Mouse (Mus musculus): Measurements from ENCODE around the gene Tnnt1. TPM values are rescaled to one million over a fixed set of nuclear protein-coding genes. Genes with fewer than 3 reads are reported as not detected.
A peak's percentile ranks its signal among the peaks of the same experiment; 100 is the strongest.

Gene Tnnt1
- total RNA-seq, 2 experiments from 2014 or later: 1.9 to 8.6 TPM

DNA sequence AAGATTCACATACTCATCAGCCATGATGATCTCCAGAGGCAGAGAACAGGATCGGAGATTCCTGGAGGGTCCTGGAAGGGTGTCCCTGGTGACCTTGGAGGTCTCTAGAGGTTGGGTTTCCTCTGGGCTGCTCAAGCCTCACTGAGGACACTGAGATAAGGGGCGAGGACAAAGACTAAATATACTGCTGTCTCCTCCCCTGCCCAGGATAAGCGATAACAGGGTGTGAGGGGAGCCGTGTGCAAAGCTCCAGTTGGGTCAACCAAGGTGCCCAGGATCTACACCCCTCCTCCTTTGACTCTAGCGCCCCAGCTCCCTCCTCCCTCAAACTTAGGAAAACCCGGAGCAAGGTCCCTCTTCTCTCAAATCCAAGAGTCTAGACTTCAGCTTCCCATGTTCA lies 6.1 kb upstream of the Tnnt1 start:
- no peak for DNase-seq (ENCODE audit: low spot score in 2 of 2)

- no peak for DNase-seq (ENCODE audit: low spot score in 2 of 2)
Observed at GRCm38 (mm10) chr7:4521231-4522003, 5.2 kb upstream of the Tnnt1 start.

DNA sequence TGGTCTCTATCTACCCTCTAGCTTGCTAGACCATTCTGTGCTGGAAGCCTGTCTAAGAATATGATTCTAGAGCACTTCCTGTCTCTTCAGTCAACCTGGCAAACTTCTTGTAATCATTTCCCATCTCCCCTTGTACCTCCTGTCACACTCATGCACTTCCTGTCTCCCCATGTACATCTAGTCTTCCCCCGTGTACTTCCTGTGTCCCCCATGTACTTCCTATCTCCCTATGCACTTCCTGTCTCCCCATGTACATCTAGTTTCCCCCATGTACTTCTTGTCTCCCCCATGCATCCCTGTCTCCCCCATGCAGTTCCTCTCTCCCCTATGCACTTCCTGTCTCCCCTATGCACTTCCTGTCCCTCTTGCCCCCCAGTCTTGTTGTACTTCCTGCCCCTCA lies 2.3 kb upstream of the Tnnt1 start:
- no peak for DNase-seq (ENCODE audit: low spot score in 2 of 2)

DNA sequence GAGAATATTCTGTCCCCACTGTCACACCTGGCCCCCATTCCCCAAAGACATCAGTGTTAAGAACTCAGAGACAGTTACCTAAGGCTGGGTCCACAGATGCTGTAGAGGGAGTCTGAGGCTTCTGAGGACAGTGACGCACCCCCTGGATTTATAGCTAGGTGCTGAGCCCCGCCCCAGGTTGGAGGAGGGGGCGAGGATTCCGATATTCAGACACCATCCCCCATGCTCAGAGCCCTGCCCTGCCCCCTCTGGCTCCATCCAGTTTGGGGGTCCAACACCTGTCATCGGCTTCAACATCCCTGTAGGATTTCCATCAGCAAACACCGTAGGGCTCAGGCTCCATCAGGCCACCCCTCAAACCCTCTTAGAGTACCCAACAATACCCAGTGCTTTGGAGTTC lies 329 bp downstream of the Tnnt1 start:
- DNase-seq (ENCODE audit: low spot score in 2 of 2): no peak

DNA sequence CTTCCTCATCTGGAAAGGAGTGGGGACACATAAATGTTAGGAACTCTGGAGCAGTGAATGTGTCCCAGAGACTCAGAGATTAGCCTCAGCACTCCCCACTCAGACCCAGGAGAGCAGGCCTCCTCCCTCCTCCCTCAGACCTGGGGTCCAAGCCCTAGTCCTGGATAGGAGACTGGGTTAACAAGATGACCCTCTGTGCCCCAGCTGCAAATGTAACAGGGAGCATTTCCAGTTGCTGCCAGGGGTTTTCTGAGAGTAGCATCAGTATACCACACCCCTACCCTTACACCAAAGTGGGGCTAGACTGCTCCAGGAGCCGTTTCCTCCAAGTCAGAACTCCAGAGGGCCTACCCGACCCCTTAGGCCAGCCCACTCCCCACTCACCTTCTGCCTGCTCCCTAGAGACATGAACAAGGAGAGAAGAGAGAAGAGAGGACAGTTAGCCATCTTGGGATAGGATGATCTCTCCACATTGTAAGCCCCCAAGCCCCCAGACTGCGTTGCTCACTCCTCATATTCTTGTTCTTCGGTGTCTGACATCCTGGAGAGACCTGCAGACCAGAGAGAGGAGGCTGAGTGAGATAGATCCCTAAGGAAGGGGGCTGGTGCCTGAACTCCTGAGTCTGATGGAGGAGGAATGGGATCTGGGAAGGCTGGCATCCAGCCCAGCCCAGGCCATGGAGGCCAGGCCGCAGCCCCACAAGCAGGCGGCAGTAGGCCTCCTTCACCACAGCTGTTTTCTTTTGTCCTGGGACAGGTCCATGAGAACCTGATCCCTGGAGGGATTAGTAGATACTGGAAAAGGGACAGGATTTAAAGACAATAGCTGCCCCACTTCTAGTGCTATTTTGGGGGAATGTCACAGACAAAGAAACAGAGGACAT lies 2.1 kb downstream of the Tnnt1 start:
- no peak for DNase-seq (ENCODE audit: low spot score in 2 of 2)

DNA sequence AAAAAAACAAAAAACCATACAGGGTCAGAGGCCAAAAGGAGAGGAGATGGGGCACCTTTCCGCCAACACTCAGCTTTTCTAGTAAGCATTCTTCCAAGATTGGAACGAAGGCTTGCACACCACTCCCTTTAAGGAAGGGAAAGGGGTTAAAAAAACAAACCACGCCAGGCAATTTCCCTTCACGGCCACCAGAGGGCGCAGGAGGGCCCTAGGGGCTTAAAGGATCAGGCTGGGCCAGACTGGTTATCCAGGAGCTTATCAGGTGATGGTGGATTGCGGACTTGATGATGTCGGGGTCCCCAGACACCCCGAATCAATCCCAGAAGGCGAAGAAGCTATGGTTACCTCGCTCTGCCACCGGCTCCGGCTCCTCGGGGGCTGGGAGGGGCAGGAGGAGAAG lies 2.9 kb downstream of the Tnnt1 start:
- DNase-seq (ENCODE audit: low spot score in 2 of 2): no peak

DNA sequence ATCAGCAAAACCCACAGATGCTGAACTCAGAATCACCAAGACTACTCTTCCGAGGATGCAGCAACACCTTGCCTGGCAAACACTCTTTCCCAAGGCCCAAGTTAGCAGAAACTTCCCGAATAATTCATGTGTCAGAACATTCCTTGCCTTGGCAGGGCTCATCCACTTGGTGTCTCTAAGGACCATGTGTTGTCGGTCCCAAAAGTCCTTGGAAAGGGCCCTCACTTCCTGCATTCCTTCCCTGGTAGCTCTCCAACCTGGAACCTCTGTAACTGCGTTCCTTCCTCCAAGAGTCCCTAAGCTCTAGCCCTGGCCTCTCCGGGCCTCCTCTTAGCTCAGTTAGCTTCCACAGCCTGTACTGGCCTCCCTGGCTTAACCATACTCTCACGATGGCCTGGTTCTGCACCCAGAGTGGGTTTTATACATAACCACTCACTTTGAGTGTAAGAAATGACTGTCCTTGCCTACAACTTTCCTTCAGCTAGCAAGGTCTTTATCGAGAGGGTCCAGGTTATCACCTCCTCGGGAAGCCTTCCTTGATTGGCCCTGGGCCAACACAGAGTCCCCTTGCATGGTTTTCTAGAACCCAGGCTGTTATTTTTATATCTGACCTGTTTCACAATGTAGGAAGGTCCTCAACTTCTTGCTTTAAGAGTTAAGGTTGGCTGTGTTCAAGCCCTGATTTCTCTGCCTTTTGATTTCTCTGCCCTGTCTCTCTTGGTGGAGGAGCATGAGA lies 4.5 kb downstream of the Tnnt1 start:
- DNase-seq (ENCODE audit: low spot score in 2 of 2): no peak

- DNase-seq (ENCODE audit: low spot score in 2 of 2): peak; percentile 47 to 50
Observed at GRCm38 (mm10) chr7:4509863-4510608, 6.1 kb downstream of the Tnnt1 start.

- DNase-seq (ENCODE audit: low spot score in 2 of 2): no peak
Observed at GRCm38 (mm10) chr7:4508739-4509116, 7.5 kb downstream of the Tnnt1 start.

DNA sequence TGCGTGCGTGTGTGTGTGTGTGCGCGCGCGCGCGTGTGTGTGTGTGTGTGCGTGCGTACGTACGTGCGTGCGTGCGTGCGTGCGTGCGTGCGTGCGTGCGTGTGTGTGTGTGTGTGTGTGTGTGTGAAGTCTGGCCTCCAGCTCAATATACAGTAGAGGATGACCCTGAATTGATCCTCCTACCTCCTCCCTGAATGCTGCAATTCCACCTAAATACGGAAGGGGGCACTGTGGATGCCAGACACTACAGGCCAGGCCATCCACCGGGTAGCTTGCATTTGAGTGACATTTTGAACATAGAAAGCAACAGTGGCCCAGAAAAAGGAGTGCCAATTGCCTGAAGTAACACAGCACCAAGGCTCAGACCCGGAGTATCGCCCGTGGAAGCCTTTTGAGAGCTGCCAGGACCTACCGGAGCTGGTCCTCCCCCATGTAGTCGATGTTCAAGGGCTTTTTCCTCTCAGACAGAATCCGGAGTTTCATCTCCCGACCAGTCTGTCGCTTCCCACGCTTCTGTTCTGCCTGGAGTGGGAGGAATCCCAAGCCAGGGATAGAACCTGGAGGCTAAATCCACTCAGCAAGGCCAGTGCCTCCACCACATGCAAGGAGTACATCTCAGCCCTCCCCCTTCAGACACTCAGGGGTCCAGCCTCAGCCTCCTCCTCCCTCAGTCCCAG lies 8.0 kb downstream of the Tnnt1 start:
- no peak for DNase-seq (ENCODE audit: low spot score in 2 of 2)

- DNase-seq (ENCODE audit: low spot score in 2 of 2): no peak
Observed at GRCm38 (mm10) chr7:4507220-4507619, 9.0 kb downstream of the Tnnt1 start.

DNA sequence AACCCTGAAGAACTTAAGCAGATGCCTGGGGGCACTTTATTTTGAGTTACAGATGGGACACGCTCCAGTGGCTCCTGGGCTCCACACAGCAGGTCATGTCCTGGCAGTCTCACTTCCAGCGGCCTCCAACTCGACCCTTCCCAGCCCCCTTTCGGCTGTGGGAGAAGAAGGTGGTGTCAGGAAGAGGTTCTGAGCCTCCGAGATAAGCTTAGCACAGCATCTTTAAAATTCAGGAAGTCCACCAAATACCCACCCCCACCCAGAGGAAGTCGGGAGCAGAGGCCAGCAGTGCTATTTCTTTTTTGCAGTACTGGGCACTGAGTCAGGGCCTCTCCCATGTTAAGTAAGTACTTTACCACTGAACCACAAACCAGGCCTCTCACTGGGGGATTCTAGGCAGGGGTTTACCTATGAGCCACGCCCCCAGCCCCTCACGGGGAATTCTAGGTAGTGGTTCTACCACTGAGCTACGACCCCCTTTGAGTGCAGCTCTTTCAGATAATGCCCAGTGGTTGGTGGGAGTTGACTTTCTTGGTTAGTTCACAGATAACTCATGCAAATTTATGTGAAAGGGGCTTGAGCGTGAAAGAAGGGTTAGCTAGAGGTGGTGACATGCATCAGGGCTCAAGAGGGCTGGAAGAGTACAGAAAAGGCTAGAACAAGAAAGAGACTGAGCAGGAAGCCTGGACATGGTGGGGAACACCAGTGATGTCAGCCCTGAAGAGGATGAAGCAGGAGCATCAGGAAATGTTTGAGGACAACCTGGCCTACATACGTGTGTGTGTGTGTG lies 11.3 kb downstream of the Tnnt1 start:
- no peak for DNase-seq (ENCODE audit: low spot score in 2 of 2)

GRCm38 (mm10) chr7:4503858-4504257 lies 12.3 kb downstream of the Tnnt1 start:
- DNase-seq (ENCODE audit: low spot score in 2 of 2): no peak

GRCm38 (mm10) chr7:4503100-4503499 lies 13.1 kb downstream of the Tnnt1 start:
- no peak for DNase-seq (ENCODE audit: low spot score in 2 of 2)

DNA sequence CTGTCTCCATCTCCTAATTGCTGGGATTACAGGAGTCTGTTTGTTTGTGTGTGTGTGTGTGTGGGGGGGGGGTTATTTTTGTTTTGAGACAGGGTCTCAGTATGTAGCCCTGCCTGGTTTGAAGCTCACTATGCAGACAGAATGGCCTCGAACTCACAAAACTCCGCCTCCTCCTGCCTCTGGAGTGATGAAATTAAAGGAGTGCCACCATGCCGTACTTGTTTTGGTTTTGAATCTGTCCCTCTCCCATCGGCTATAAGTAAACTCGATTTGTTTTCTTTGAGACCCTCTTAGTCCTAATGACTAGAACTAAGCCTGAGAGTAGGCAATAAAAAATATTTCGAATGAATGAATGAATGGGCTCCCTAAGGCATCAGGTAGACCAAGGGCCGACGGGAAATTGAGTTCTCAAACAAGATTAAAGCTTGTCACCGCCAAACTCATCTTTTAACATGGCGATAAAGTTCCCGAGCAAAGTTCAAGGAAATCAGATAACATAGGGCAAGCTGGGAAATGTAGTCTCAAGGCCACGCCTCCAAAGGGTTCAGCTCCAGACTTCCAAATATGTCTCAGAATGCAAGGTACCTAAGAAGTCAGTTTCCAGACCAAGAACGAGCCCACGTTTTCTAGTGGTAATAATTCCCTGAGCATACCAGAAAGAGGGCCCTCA lies 13.6 kb downstream of the Tnnt1 start:
- peak in 1 of 2 experiments; percentile 82 for DNase-seq (ENCODE audit: low spot score in 2 of 2)

DNA sequence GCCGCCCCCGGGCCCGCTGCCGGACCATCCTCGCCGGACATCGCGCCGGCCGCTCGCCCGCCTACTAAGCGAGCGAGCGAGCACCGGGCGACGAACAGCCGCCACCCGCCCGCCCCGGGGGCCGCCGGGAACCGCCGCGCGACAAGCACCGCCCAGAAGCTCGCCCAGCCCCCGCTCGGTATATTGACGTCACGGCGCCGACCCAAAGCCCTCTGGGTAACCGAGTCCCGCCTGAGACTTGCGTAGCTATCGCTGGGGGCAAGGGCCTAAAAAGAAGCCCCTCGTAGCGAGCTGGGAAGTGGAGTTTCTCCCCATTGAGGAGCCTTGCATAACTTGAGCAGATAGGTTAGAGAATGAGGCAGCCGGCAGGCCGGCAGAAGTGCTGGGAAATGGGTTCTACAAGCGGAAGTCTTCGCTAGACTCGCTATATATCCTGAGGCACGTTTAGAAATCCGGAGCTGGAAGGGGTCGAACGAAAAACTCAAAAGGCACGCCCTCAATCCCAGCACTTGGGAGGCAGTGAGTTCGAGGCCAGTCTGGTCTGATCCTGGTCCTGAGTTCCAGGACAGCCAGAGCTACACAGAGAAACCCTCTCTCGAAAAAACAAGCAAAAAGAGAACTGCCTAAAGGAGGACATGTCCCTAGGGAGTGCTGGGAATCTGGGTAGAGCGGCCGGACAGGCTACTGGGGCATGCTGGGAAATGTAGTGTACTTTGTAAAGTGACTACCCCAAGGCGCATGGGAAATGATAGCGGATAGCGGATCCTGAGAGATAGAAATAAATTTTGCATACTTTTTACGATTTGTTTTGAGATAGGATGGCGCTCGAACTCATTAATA lies 14.4 kb downstream of the Tnnt1 start, which contains the start of gene Ppp1r12c:
TSS of gene Ppp1r12c (minus strand) at position 123 of the 840 bp plus-strand sequence.
- DNase-seq (ENCODE audit: low spot score in 2 of 2): peak; percentile 96

DNA sequence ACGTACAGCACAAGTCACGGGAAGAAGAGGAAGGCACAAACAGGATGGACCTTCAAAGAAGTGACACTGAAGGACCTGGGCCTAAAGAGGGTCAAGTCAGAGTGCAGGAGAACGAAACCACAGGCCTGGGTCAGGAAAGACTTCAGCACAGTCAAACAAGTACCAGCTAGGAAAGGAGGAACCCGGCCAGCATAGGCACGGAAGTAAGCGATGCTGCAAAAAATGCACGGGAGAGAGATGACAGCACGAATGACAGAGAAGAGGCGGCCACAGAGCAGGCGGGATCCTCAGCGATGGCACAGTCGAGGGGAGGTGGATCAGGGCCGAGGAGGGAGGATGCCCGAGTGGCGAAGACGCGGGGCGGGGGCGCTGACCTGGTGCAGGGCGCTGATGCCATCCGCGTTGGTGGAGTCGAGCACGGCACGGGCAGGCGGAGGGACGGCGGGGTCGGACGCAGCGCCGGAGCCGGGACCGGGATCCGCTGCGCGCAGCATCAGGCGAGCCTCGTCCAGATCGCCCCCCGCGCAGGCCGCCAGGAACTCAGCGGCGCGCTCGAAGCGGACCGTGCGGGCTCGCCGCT lies 15.2 kb downstream of the Tnnt1 start:
- DNase-seq (ENCODE audit: low spot score in 2 of 2): peak; percentile 37 to 47

DNA sequence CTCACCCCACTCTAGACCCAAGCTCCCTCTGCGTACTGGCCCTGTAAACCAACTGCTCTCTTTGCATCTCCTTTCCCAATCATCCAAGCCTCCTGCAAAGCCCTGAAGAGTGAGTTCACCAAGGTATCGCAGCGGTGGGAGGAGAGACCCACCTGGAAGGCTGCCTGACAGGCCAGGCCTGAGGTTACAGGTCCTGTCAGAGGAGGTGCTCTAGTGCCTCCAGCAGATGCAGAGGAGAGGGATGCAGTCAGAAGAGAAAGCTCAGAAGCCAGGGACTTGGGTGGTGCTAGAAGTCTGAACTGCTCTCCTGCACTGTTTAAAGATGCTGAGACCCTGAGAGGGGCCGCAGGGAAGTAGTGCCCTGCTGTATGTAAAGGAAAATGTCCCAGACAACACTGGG lies 17.1 kb downstream of the Tnnt1 start:
- no peak for DNase-seq (ENCODE audit: low spot score in 2 of 2)

Measured in layer of hippocampus, postnatal 14 days (tissue).